Mouse (Mus musculus): ENCODE data around the gene Lurap1.

DNA sequence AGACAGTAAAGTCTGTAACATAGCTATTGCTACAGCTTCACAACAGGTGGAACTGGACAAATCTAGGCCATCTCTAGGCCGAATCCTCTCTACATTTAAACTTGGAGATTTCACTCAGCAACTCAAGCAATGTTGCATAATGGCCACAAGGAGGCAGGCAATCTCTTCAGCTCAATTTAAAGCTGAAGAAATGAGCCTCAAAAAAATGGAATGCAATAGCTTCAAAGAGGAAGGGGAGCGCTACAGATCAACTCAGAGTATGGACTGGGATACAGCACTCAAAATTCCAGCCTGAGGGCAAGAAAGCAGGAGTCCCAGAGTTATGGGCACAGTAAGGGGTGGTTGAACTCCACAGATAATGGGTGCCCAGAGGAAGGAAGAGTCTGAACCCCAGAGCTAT is 16.1 kb downstream of the Lurap1 start:
- TF ChIP-seq CTCF (IDR thresholded peaks at IDR 0.05): peak; percentile 95
- no peak for TF ChIP-seq EP300 (IDR thresholded peaks at IDR 0.05)

All from lung, postnatal 0 days (tissue).